ENCODE assay signal across 9 mouse cellular contexts in the genomic region with DNA sequence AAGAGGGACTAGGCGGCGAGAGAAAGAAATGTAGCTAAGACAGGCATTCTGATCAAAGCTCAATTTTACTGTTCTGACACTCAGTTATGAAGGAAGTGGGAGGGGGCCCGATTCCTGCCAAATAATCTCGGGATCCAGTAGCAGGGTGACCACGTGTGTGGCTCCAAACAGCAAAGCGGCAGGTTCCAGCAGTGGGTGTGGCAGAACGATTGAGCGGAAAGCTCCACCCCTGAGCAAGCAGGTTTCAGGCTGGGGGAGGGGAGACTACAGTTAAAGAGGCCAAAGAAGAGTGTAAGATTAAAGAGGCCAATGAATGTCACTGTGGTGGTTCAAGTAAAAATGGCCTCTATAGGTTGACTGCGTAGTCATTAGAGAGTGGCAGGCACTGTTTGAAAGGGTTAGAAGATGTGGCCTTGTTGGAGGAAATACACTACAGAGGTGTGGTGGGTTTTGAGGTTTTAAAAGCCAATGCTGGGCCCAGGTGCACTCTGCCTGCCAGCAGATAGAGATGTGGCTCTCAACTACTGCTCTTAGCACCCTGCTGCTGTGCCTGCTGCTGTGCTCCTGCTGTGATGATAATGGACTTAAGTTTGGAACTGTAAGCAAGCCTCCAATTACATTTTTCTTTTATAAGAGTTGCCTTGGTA.
A peak's percentile ranks its signal among the peaks of the same experiment; 100 is the strongest.
DNase-seq lines count a peak whose midpoint lies in the region; ATAC-seq lines count a peak whose summit lies in the region.
"Had no signal": no experiment of that assay in that cellular context is flagged by ENCODE, and none has a peak within 500 bp of the region (broad histone marks: within the 10 kb centered on the region; RNA-seq: fewer than 3 reads in every experiment).

No protein-coding gene starts in this region.

- H3K4me1 ChIP-seq in heart, embryonic 16.5 days (ENCODE audit: control insufficient read depth, insufficient read depth, low read length), result no peaks in the 10 kb centered on the region; the same call in 1 of the 2 replicates

- peak; percentile 67 for ATAC-seq in heart, embryonic 16.5 days (replicated peaks; ENCODE audit: extremely low read depth, insufficient read depth, low FRiP score)

- no peaks in the 10 kb centered on the region for H3K36me3 ChIP-seq in heart, embryonic 16.5 days (ENCODE audit: control insufficient read depth, insufficient read depth)

- H3K27me3 ChIP-seq in heart, embryonic 16.5 days (ENCODE audit: control insufficient read depth, insufficient read depth, low read length), result no peaks in the 10 kb centered on the region

- WGBS in heart, embryonic 16.5 days, result 11% methylated on average over 9 of the region's 9 CpGs

- no peak overlapping the region for H3K4me3 ChIP-seq in heart, embryonic 16.5 days (ENCODE audit: low read length)

- no peaks in the 10 kb centered on the region for H3K9me3 ChIP-seq in heart, embryonic 16.5 days (replicated peaks; ENCODE audit: control insufficient read depth, low read length)

- no peak overlapping the region for H3K27ac ChIP-seq in heart, embryonic 16.5 days (ENCODE audit: low read length)

- peak; percentile 12 for DNase-seq in thymus, postnatal 14 days
- DNase-seq in thymus, postnatal 36 days, result no peak
- DNase-seq in kidney, postnatal 4 days, result peak; percentile 17 to 44
- peak; percentile 25 for DNase-seq in thymus, postnatal 4 days
- DNase-seq in layer of hippocampus, postnatal 36 days, result no peak
- no peak for DNase-seq in layer of hippocampus, adult 18-20 months (ENCODE audit: low spot score in 2 of 2)
- no peak for DNase-seq in spleen, postnatal 14 days (ENCODE audit: low spot score in 2 of 2)
- DNase-seq: gastrocnemius, postnatal 14 days had no signal

- no peak overlapping the region for H3K9ac ChIP-seq in heart, embryonic 16.5 days (ENCODE audit: low read length)

- H3K4me2 ChIP-seq in heart, embryonic 16.5 days (ENCODE audit: low read depth, low read length), result peak overlapping the region; percentile 1; the same call in 1 of the 2 replicates

Comparison
In these comparisons a context has a peak if more than half of its experiments do, and no peak if none do; other contexts are left out.
1. DNase-seq: peak in thymus, postnatal 14 days (single experiment), kidney, postnatal 4 days (2 of 2) and thymus, postnatal 4 days (single experiment); none in thymus, postnatal 36 days (0 of 2), layer of hippocampus, postnatal 36 days (0 of 2), layer of hippocampus, adult 18-20 months (0 of 2) and spleen, postnatal 14 days (0 of 2).